Mouse (Mus musculus): ENCODE data around the gene Ifrd1. TPM values are rescaled to one million over a fixed set of nuclear protein-coding genes. Genes with fewer than 3 reads are reported as not detected.

Ifrd1 gene
- polyA plus RNA-seq (2014; fragmentation: Nextera tagmentation; extraction: Ambion mirVana): 198 and 210 TPM in 2 replicates

GRCm38 (mm10) chr12:40248454-40249180 is at the start of gene Ifrd1:
TSS of gene Ifrd1 (minus strand) at chr12:40248504.
- Histone ChIP-seq H3K27ac (ENCODE audit: low read depth, low read length) (no peak within 1 kb of the TSS), H3K4me2 (no peak within 1 kb of the TSS), H3K9me3 (ENCODE audit: control insufficient read depth, low read length) (no peaks in the 10 kb centered on the region), H3K9ac (ENCODE audit: low read length) (no peak within 1 kb of the TSS), H3K36me3 (ENCODE audit: control insufficient read depth, insufficient read depth, low read length) (no peaks in the 10 kb centered on the region), H3K27me3 (ENCODE audit: control insufficient read depth, insufficient read depth, low read length) (no peaks in the 10 kb centered on the region), H3K4me3 (ENCODE audit: low read depth, low read length) (no peak within 1 kb of the TSS), H3K4me1 (ENCODE audit: control insufficient read depth, insufficient read depth, low read length) (no peaks in the 10 kb centered on the region; the same call in 1 of the 2 replicates)
- peak; percentile 56 for DNase-seq (ENCODE audit: low spot score, missing footprints)
- 84% methylated on average over 5 of the region's 5 CpGs for WGBS
- ATAC-seq (ENCODE audit: low FRiP score): no peak

- ATAC-seq (ENCODE audit: low FRiP score): no peak
- no peak for DNase-seq (ENCODE audit: low spot score, missing footprints)
- H3K36me3 ChIP-seq (ENCODE audit: control insufficient read depth, insufficient read depth, low read length): no peaks in the 10 kb centered on the region
- no peak overlapping the region for H3K4me3 ChIP-seq (ENCODE audit: low read depth, low read length)
- no peaks in the 10 kb centered on the region for H3K4me1 ChIP-seq (ENCODE audit: control insufficient read depth, insufficient read depth, low read length)
- H3K4me2 ChIP-seq: no peak overlapping the region
- H3K9ac ChIP-seq (ENCODE audit: low read length): no peak overlapping the region
- H3K27ac ChIP-seq (ENCODE audit: low read depth, low read length): no peak overlapping the region
- no peaks in the 10 kb centered on the region for H3K27me3 ChIP-seq (ENCODE audit: control insufficient read depth, insufficient read depth, low read length)
- H3K9me3 ChIP-seq (ENCODE audit: control insufficient read depth, low read length): 0 out of 2 replicates have a peak, but pooled peaks cover 3% of the 10 kb centered on the region
- WGBS: 86% methylated on average over 4 of the region's 4 CpGs
Measured at GRCm38 (mm10) chr12:40286539-40286938, 38.2 kb upstream of the Ifrd1 start.

GRCm38 (mm10) chr12:40280596-40281325 is 32.5 kb upstream of the Ifrd1 start:
- H3K9me3 ChIP-seq (ENCODE audit: control insufficient read depth, low read length): no peaks in the 10 kb centered on the region
- no peak overlapping the region for H3K27ac ChIP-seq (ENCODE audit: low read depth, low read length)
- ATAC-seq (ENCODE audit: low FRiP score): no peak
- no peak overlapping the region for H3K9ac ChIP-seq (ENCODE audit: low read length)
- no peak overlapping the region for H3K4me3 ChIP-seq (ENCODE audit: low read depth, low read length)
- H3K36me3 ChIP-seq (ENCODE audit: control insufficient read depth, insufficient read depth, low read length): no peaks in the 10 kb centered on the region
- peak; percentile 61 for DNase-seq (ENCODE audit: low spot score, missing footprints)
- no peak overlapping the region for H3K4me2 ChIP-seq
- 92% methylated on average over 4 of the region's 4 CpGs for WGBS
- H3K4me1 ChIP-seq (ENCODE audit: control insufficient read depth, insufficient read depth, low read length): no peaks in the 10 kb centered on the region
- no peaks in the 10 kb centered on the region for H3K27me3 ChIP-seq (ENCODE audit: control insufficient read depth, insufficient read depth, low read length)

- Histone ChIP-seq H3K27me3 (ENCODE audit: control insufficient read depth, insufficient read depth, low read length) (no peaks in the 10 kb centered on the region), H3K4me2 (no peak overlapping the region), H3K27ac (ENCODE audit: low read depth, low read length) (no peak overlapping the region), H3K4me1 (ENCODE audit: control insufficient read depth, insufficient read depth, low read length) (no peaks in the 10 kb centered on the region), H3K9me3 (ENCODE audit: control insufficient read depth, low read length) (no peaks in the 10 kb centered on the region), H3K4me3 (ENCODE audit: low read depth, low read length) (no peak overlapping the region), H3K36me3 (ENCODE audit: control insufficient read depth, insufficient read depth, low read length) (no peaks in the 10 kb centered on the region), H3K9ac (ENCODE audit: low read length) (no peak overlapping the region)
- 89% methylated on average over 3 of the region's 3 CpGs for WGBS
- ATAC-seq (ENCODE audit: low FRiP score): no peak
- DNase-seq (ENCODE audit: low spot score, missing footprints): no peak
Measured at GRCm38 (mm10) chr12:40277581-40277980, 29.3 kb upstream of the Ifrd1 start.

GRCm38 (mm10) chr12:40274931-40275330 is 26.6 kb upstream of the Ifrd1 start:
- DNase-seq (ENCODE audit: low spot score, missing footprints) (no peak), ATAC-seq (ENCODE audit: low FRiP score) (no peak)
- H3K36me3 ChIP-seq (ENCODE audit: control insufficient read depth, insufficient read depth, low read length): no peaks in the 10 kb centered on the region
- H3K9ac ChIP-seq (ENCODE audit: low read length): no peak overlapping the region
- H3K4me3 ChIP-seq (ENCODE audit: low read depth, low read length): no peak overlapping the region
- H3K4me1 ChIP-seq (ENCODE audit: control insufficient read depth, insufficient read depth, low read length): no peaks in the 10 kb centered on the region
- no peaks in the 10 kb centered on the region for H3K9me3 ChIP-seq (ENCODE audit: control insufficient read depth, low read length)
- H3K4me2 ChIP-seq: no peak overlapping the region
- no peak overlapping the region for H3K27ac ChIP-seq (ENCODE audit: low read depth, low read length)
- no peaks in the 10 kb centered on the region for H3K27me3 ChIP-seq (ENCODE audit: control insufficient read depth, insufficient read depth, low read length)

- DNase-seq (ENCODE audit: low spot score, missing footprints): no peak
- H3K9me3 ChIP-seq (ENCODE audit: control insufficient read depth, low read length): no peaks in the 10 kb centered on the region
- no peak overlapping the region for H3K9ac ChIP-seq (ENCODE audit: low read length)
- H3K27me3 ChIP-seq (ENCODE audit: control insufficient read depth, insufficient read depth, low read length): no peaks in the 10 kb centered on the region
- no peak overlapping the region for H3K4me2 ChIP-seq
- no peak overlapping the region for H3K27ac ChIP-seq (ENCODE audit: low read depth, low read length)
- H3K4me1 ChIP-seq (ENCODE audit: control insufficient read depth, insufficient read depth, low read length): no peaks in the 10 kb centered on the region
- 91% methylated on average over 4 of the region's 4 CpGs for WGBS
- H3K4me3 ChIP-seq (ENCODE audit: low read depth, low read length): no peak overlapping the region
- ATAC-seq (ENCODE audit: low FRiP score): no peak
- H3K36me3 ChIP-seq (ENCODE audit: control insufficient read depth, insufficient read depth, low read length): no peaks in the 10 kb centered on the region
Measured at GRCm38 (mm10) chr12:40273339-40273738, 25.0 kb upstream of the Ifrd1 start.

- WGBS: 89% methylated on average over 4 of the region's 4 CpGs
- DNase-seq (ENCODE audit: low spot score, missing footprints): no peak
- H3K9ac ChIP-seq (ENCODE audit: low read length): no peak overlapping the region
- H3K9me3 ChIP-seq (ENCODE audit: control insufficient read depth, low read length): no peaks in the 10 kb centered on the region
- H3K4me3 ChIP-seq (ENCODE audit: low read depth, low read length): no peak overlapping the region
- H3K4me2 ChIP-seq: no peak overlapping the region
- no peak for ATAC-seq (ENCODE audit: low FRiP score)
- no peaks in the 10 kb centered on the region for H3K4me1 ChIP-seq (ENCODE audit: control insufficient read depth, insufficient read depth, low read length)
- H3K27me3 ChIP-seq (ENCODE audit: control insufficient read depth, insufficient read depth, low read length): no peaks in the 10 kb centered on the region
- no peak overlapping the region for H3K27ac ChIP-seq (ENCODE audit: low read depth, low read length)
- H3K36me3 ChIP-seq (ENCODE audit: control insufficient read depth, insufficient read depth, low read length): no peaks in the 10 kb centered on the region
Measured at GRCm38 (mm10) chr12:40272710-40273109, 24.4 kb upstream of the Ifrd1 start.

GRCm38 (mm10) chr12:40268313-40268712 is 20.0 kb upstream of the Ifrd1 start:
- Histone ChIP-seq H3K27me3 (ENCODE audit: control insufficient read depth, insufficient read depth, low read length) (no peaks in the 10 kb centered on the region), H3K36me3 (ENCODE audit: control insufficient read depth, insufficient read depth, low read length) (no peaks in the 10 kb centered on the region), H3K4me2 (no peak overlapping the region), H3K9ac (ENCODE audit: low read length) (no peak overlapping the region), H3K4me1 (ENCODE audit: control insufficient read depth, insufficient read depth, low read length) (no peaks in the 10 kb centered on the region), H3K9me3 (ENCODE audit: control insufficient read depth, low read length) (no peaks in the 10 kb centered on the region), H3K4me3 (ENCODE audit: low read depth, low read length) (no peak overlapping the region), H3K27ac (ENCODE audit: low read depth, low read length) (no peak overlapping the region)
- ATAC-seq (ENCODE audit: low FRiP score) (no peak), DNase-seq (ENCODE audit: low spot score, missing footprints) (no peak)
- WGBS: 85% methylated on average over 2 of the region's 2 CpGs

- DNase-seq (ENCODE audit: low spot score, missing footprints) (no peak), ATAC-seq (ENCODE audit: low FRiP score) (no peak)
- no peaks in the 10 kb centered on the region for H3K9me3 ChIP-seq (ENCODE audit: control insufficient read depth, low read length)
- no peaks in the 10 kb centered on the region for H3K27me3 ChIP-seq (ENCODE audit: control insufficient read depth, insufficient read depth, low read length)
- H3K9ac ChIP-seq (ENCODE audit: low read length): no peak overlapping the region
- H3K4me1 ChIP-seq (ENCODE audit: control insufficient read depth, insufficient read depth, low read length): no peaks in the 10 kb centered on the region
- no peaks in the 10 kb centered on the region for H3K36me3 ChIP-seq (ENCODE audit: control insufficient read depth, insufficient read depth, low read length)
- H3K4me3 ChIP-seq (ENCODE audit: low read depth, low read length): no peak overlapping the region
- no peak overlapping the region for H3K27ac ChIP-seq (ENCODE audit: low read depth, low read length)
- no peak overlapping the region for H3K4me2 ChIP-seq
- 87% methylated on average over 4 of the region's 4 CpGs for WGBS
Measured at GRCm38 (mm10) chr12:40263712-40264111, 15.4 kb upstream of the Ifrd1 start.

Data from midbrain, embryonic 11.5 days (tissue).